Comparison of ENCODE assay signal across 8 mouse cellular contexts in genomic region chr11:60209933-60210249, GRCm38 (mm10). TPM values are rescaled to one million over a fixed set of nuclear protein-coding genes. Genes with fewer than 3 reads are reported as not detected.
DNase-seq lines count a peak whose midpoint lies in the region; ATAC-seq and TF ChIP-seq lines count a peak whose summit lies in the region.

No protein-coding gene starts in this region.

- peaks cover 54% of the 10 kb centered on the region for H3K4me1 ChIP-seq in kidney, postnatal 0 days (replicated peaks; ENCODE audit: insufficient read depth, low read length)
- H3K4me1 ChIP-seq in embryonic facial prominence, embryonic 11.5 days (ENCODE audit: control insufficient read depth, insufficient read depth, low read length), result peaks cover 13% of the 10 kb centered on the region
- H3K4me1 ChIP-seq in intestine, embryonic 14.5 days (replicated peaks; ENCODE audit: control insufficient read depth, insufficient read depth, low read length), result peaks cover 45% of the 10 kb centered on the region

- H3K79me2 ChIP-seq in myocyte (ENCODE audit: control insufficient read depth, insufficient read depth), result peaks cover 60% of the 10 kb centered on the region

- peaks cover 3% of the 10 kb centered on the region; the same call in 1 of the 2 replicates for H3K36me3 ChIP-seq in kidney, postnatal 0 days (ENCODE audit: insufficient read depth, low read length)
- no peaks in the 10 kb centered on the region; the same call in 1 of the 2 replicates for H3K36me3 ChIP-seq in embryonic facial prominence, embryonic 11.5 days (replicated peaks; ENCODE audit: control insufficient read depth, insufficient read depth, low read depth, low read length)
- peaks cover 23% of the 10 kb centered on the region for H3K36me3 ChIP-seq in intestine, embryonic 14.5 days (ENCODE audit: control insufficient read depth, insufficient read depth, low read length)
- H3K36me3 ChIP-seq in myocyte (ENCODE audit: control insufficient read depth, insufficient read depth), result peaks cover 13% of the 10 kb centered on the region

- H3K9ac ChIP-seq in kidney, postnatal 0 days (ENCODE audit: low read depth, low read length), result peak overlapping the region; percentile 54
- peak overlapping the region; percentile 56 for H3K9ac ChIP-seq in embryonic facial prominence, embryonic 11.5 days (replicated peaks; ENCODE audit: low read length)
- H3K9ac ChIP-seq in intestine, embryonic 14.5 days (ENCODE audit: low read length), result peak overlapping the region; percentile 47

- no peak for ATAC-seq in kidney, postnatal 0 days (replicated peaks; ENCODE audit: low FRiP score, low read depth)
- no peak for ATAC-seq in embryonic facial prominence, embryonic 11.5 days (replicated peaks; ENCODE audit: insufficient number of reproducible peaks, low FRiP score, low TSS enrichment, low read depth)
- no peak for ATAC-seq in intestine, embryonic 14.5 days (replicated peaks; ENCODE audit: low FRiP score, low TSS enrichment, low read depth)

- H3ac ChIP-seq in myocyte (ENCODE audit: control insufficient read depth, insufficient read length), result peak overlapping the region; percentile 24

- peak overlapping the region; percentile 63 for H3K27ac ChIP-seq in kidney, postnatal 0 days
- H3K27ac ChIP-seq in embryonic facial prominence, embryonic 11.5 days (replicated peaks; ENCODE audit: low read depth, low read length), result peak overlapping the region; percentile 70
- H3K27ac ChIP-seq in intestine, embryonic 14.5 days (ENCODE audit: low read depth), result peak overlapping the region; percentile 67

- peak overlapping the region; percentile 70 for H3K4me2 ChIP-seq in kidney, postnatal 0 days (ENCODE audit: low read length)
- peak overlapping the region; percentile 81 for H3K4me2 ChIP-seq in embryonic facial prominence, embryonic 11.5 days (ENCODE audit: low read depth, low read length)
- peak overlapping the region; percentile 69 for H3K4me2 ChIP-seq in intestine, embryonic 14.5 days (ENCODE audit: low read length)
- peak overlapping the region; percentile 100 for H3K4me2 ChIP-seq in myocyte (ENCODE audit: low read depth)

- no peaks in the 10 kb centered on the region for H3K9me3 ChIP-seq in kidney, postnatal 0 days (replicated peaks; ENCODE audit: low read length)
- H3K9me3 ChIP-seq in embryonic facial prominence, embryonic 11.5 days (replicated peaks; ENCODE audit: control insufficient read depth, low read length), result no peaks in the 10 kb centered on the region
- H3K9me3 ChIP-seq in intestine, embryonic 14.5 days (ENCODE audit: control insufficient read depth, low read length), result no peaks in the 10 kb centered on the region

- H3K27me3 ChIP-seq in kidney, postnatal 0 days (ENCODE audit: insufficient read depth, low read length), result no peaks in the 10 kb centered on the region
- H3K27me3 ChIP-seq in embryonic facial prominence, embryonic 11.5 days (ENCODE audit: control insufficient read depth, insufficient read depth, low read length), result no peaks in the 10 kb centered on the region
- no peaks in the 10 kb centered on the region for H3K27me3 ChIP-seq in intestine, embryonic 14.5 days (replicated peaks; ENCODE audit: control insufficient read depth, insufficient read depth, low read length)
- no peaks in the 10 kb centered on the region for H3K27me3 ChIP-seq in myocyte (ENCODE audit: control insufficient read depth, insufficient read depth, insufficient read length)

- peak overlapping the region; percentile 36 for H3K4me3 ChIP-seq in kidney, postnatal 0 days (replicated peaks; ENCODE audit: low read depth, low read length)
- peak overlapping the region; percentile 38 for H3K4me3 ChIP-seq in embryonic facial prominence, embryonic 11.5 days (ENCODE audit: low read depth, low read length)
- peak overlapping the region; percentile 37 for H3K4me3 ChIP-seq in intestine, embryonic 14.5 days (ENCODE audit: low read depth, low read length)
- peak overlapping the region; percentile 53 for H3K4me3 ChIP-seq in myocyte

- no peak for DNase-seq in kidney, postnatal 0 days (ENCODE audit: low spot score)
- no peak for DNase-seq in kidney, postnatal 25 days
- DNase-seq in embryonic facial prominence, embryonic 11.5 days (ENCODE audit: low spot score), result no peak
- no peak for DNase-seq in intestine, embryonic 14.5 days (ENCODE audit: low spot score)
- no peak for DNase-seq in adrenal gland, adult 8-10 months
- no peak for DNase-seq in thymus, postnatal 4 days
- DNase-seq in spleen, adult 12 weeks (ENCODE audit: low spot score), result no peak

- TF ChIP-seq POLR2A in myocyte (IDR thresholded peaks at IDR 0.05; ENCODE audit: insufficient read length, low read depth), result no peak

- no peak for TF ChIP-seq CTCF in kidney, postnatal 0 days (IDR thresholded peaks at IDR 0.05; ENCODE audit: low read depth)

- 6% methylated on average over 2 of the region's 2 CpGs for WGBS in kidney, postnatal 0 days
- 0% methylated on average over 2 of the region's 2 CpGs for WGBS in embryonic facial prominence, embryonic 11.5 days
- WGBS in intestine, embryonic 14.5 days, result 10% methylated on average over 2 of the region's 2 CpGs

TF ChIP-seq in myocyte, 11 proteins besides CTCF, POLR2A, EP300 and RAD21:
- TF ChIP-seq POLR2AphosphoS2 (IDR thresholded peaks at IDR 0.05; ENCODE audit: insufficient read length, low read depth) (no peak), MYOD1 (IDR thresholded peaks at IDR 0.05; ENCODE audit: control insufficient read depth in 1 of 3, insufficient read length in 2 of 3, low read depth in 2 of 3) (no peak), MYOG (IDR thresholded peaks at IDR 0.05; ENCODE audit: control insufficient read depth in 1 of 3, insufficient read depth in 1 of 3, insufficient read length in 2 of 3, low read depth in 2 of 3) (no peak), USF1 (IDR thresholded peaks at IDR 0.05; ENCODE audit: low read depth) (no peak), TCF3 (IDR thresholded peaks at IDR 0.05; ENCODE audit: insufficient read length, low read depth) (no peak), SRF (IDR thresholded peaks at IDR 0.05; ENCODE audit: control insufficient read depth, insufficient read length, low read depth) (no peak), CEBPB (IDR thresholded peaks at IDR 0.05; ENCODE audit: insufficient read depth, poor library complexity, severe bottlenecking) (no peak), MAX (IDR thresholded peaks at IDR 0.05; ENCODE audit: low read depth) (no peak), E2F4 (IDR thresholded peaks at IDR 0.05; ENCODE audit: insufficient read depth) (no peak), TCF12 (IDR thresholded peaks at IDR 0.05; ENCODE audit: insufficient read depth, poor library complexity, severe bottlenecking) (no peak), REST (IDR thresholded peaks at IDR 0.05; ENCODE audit: insufficient read depth, insufficient read length) (no peak)

RNA-seq across cellular contexts. Expression of gene Srebf1, which starts 12.5 kb away (rescaled TPM):
- polyA plus RNA-seq in kidney, postnatal 0 days (2015; fragmentation: Nextera tagmentation; extraction: Ambion mirVana), result 44.4 and 50.6 TPM in 2 replicates
- polyA plus RNA-seq in embryonic facial prominence, embryonic 11.5 days (2014; fragmentation: Nextera tagmentation; extraction: Ambion mirVana), result 45.1 and 46.7 TPM in 2 replicates
- polyA plus RNA-seq in intestine, embryonic 14.5 days (2014; fragmentation: Nextera tagmentation; extraction: Ambion mirVana), result 85.0 and 97.7 TPM in 2 replicates
- polyA plus RNA-seq in myocyte (2012; fragmentation: generic; extraction: Trizol), result 192 TPM
- total RNA-seq in adrenal gland, adult 8-10 months (2022), result 100 to 1,000 TPM; 165 to 367 (median 213) TPM
